Mouse (Mus musculus): ENCODE data around the gene Msh4.

DNA sequence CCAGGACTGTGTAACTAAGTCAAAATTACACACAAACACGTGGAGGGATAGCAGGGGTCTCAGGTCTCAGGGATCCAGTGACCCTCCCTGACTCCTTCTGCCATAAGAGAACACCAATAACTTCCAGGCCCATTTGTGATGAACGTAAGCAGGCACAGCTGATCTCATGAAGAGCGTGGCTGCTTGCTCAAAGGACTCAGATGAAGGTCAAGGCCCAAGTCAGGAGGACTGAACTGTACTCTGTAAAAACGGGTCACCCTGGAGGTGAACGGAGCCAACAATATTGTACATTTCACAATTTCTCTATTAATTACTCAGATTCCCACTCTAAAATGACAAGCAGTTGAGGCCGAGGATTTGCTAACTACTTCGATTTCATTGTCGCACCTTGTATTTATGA lies 91.9 kb downstream of the Msh4 start:
- no peak for TF ChIP-seq CTCF (IDR thresholded peaks at IDR 0.05; ENCODE audit: low read depth)
- TF ChIP-seq EP300 (IDR thresholded peaks at IDR 0.05; ENCODE audit: low read depth), result no peak
